Mouse (Mus musculus) retina, embryonic 14.5 days (tissue): Measurements from ENCODE around the gene LTO1.
"Not testable (repeated sequence)": the region's sequence is repeated elsewhere in the genome, so short reads cannot be mapped to it uniquely, and the experiment has no call there.

Source experiments
- DNase-seq: peaks from one replicate; pipeline ENCODE4 v3.0.0-alpha.2; 2015; ENCODE audit warnings: low spot score

LTO1 gene

GRCm38 (mm10) chr7:144914948-144915750, at the start of gene LTO1:
LTO1 (plus strand) TSS chr7:144915100.
- DNase-seq, result peak; percentile 95

DNA sequence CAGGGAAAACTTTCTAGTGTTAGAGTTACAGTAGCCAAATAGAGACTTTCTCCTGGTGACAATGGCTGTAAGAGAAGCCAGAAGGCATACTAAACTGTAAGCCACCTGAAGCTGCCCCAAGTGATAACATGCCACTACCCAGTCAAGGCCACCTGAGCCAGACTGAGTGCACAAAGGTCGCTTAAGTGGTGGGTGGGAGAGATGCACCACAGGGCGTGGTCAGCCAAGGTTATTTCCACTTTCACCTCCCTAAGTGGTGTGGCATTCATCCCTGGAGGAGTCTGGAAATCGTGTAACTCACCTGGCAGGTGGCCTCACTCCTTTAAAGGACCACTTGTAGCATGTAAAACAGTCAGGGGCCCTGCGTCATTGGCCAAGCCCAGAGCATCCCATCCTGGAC, 47.7 kb upstream of the LTO1 start:
- no peak for DNase-seq

GRCm38 (mm10) chr7:144867602-144868001, 47.3 kb upstream of the LTO1 start:
- DNase-seq, result no peak

GRCm38 (mm10) chr7:144872420-144872819, 42.5 kb upstream of the LTO1 start:
- DNase-seq, result no peak

- no peak for DNase-seq
Observed at GRCm38 (mm10) chr7:144873160-144873559, 41.7 kb upstream of the LTO1 start.

GRCm38 (mm10) chr7:144874226-144874625, 40.7 kb upstream of the LTO1 start:
- no peak for DNase-seq

- DNase-seq, result no peak
Observed at GRCm38 (mm10) chr7:144878401-144878800, 36.5 kb upstream of the LTO1 start.

DNA sequence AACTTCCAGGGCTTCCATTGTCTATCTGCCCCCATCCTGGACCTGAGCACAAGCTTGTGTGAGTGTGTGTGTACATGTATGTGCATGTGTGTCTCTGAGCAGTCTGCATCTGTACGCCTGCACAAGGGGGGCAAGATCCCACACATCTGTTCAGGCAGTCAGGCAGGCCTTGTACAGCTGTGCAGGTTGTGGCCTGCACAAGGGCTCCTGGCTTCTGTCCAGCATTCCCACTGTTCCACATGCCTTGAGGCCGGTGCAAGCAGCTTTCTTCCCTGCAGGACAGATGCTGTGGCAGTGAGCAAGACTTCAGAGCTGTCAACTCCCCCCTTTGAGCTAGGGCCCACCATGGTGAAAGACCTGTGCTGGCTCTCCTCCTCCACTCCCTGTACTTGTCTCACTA, 31.8 kb upstream of the LTO1 start:
- DNase-seq, result no peak

DNA sequence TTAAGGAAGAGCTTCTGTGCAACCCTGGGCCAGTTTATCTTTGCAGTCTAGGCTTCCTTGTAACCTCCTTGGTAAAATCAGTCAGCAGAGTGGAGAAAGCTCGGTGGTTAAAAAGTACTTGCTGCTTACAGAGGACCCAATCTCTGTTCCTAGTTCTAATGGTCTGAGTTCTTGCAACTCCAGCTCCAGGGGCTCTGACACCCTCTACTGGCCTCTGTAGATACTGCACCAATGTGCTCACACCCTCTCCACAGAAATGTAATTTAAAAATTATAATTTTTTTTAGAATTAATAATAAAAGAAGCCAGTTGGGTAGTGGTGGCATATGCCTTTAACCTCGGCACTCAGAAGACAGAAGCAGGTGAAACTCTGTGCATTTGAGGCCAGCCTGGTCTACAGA, 27.2 kb upstream of the LTO1 start:
- no peak for DNase-seq

DNA sequence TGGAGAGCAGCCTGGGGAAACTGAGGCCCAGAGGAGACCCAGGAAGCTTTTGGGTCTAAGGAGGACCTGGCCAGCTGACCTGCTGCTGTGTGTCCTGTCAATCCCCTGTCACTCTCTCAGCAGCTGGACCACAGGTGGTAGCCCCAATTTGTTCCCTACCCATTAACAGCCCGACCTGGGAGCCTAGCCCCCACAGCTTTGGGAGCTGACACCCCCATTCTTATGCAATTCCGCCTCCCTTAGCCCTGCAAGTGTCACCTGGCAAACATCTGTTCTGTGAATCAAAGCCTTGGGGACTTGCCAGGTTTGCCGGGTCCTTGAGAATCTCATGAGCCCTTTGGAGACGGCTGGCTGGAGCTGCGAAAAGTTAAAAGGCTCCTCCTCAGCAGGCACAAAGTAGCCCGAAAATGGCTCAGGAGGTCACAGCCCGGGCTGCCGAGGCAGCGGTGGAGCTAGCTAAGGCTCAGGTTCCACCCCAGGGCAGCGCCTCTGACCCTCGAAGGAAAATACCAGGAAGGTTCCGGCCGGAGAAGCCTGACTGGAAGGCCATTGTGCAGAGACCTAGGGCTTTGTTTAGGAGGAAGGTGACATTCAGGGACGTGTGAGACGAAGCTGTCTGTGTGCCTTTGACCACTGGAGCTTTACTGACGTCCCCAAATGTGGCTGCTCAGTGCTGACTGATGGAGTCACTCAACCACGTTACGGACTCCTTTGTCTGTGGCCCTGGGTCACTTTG, 26.2 kb upstream of the LTO1 start:
- no peak for DNase-seq

GRCm38 (mm10) chr7:144890661-144891060, 24.2 kb upstream of the LTO1 start:
- not testable (repeated sequence) for DNase-seq

DNA sequence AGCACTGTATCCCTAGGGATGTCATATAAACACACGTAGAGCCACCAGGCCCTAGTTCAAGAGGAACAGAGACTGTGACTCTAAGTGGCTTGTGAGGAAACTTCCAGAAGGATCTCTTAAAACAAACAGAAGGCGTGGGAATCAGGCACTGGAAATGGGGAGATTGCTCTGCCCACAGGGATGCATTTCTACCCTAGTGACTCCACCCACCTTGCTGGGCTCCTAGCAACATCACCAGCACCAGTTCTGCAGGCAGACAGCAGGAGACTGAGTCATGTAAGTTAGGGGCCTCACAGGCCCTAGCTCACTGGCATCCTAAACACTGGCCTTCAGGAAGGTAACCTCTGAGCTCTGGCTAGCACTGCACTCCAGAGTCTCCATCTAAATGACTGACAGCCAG, 23.0 kb upstream of the LTO1 start:
- DNase-seq, result no peak

- DNase-seq, result peak; percentile 61
Observed at GRCm38 (mm10) chr7:144892322-144892721, 22.6 kb upstream of the LTO1 start.

- DNase-seq, result peak; percentile 86
Observed at GRCm38 (mm10) chr7:144894191-144894590, 20.7 kb upstream of the LTO1 start.

GRCm38 (mm10) chr7:144894706-144895105, 20.2 kb upstream of the LTO1 start:
- DNase-seq, result peak; percentile 72

- DNase-seq, result peak; percentile 90
Observed at GRCm38 (mm10) chr7:144895305-144896111, 19.4 kb upstream of the LTO1 start.

DNA sequence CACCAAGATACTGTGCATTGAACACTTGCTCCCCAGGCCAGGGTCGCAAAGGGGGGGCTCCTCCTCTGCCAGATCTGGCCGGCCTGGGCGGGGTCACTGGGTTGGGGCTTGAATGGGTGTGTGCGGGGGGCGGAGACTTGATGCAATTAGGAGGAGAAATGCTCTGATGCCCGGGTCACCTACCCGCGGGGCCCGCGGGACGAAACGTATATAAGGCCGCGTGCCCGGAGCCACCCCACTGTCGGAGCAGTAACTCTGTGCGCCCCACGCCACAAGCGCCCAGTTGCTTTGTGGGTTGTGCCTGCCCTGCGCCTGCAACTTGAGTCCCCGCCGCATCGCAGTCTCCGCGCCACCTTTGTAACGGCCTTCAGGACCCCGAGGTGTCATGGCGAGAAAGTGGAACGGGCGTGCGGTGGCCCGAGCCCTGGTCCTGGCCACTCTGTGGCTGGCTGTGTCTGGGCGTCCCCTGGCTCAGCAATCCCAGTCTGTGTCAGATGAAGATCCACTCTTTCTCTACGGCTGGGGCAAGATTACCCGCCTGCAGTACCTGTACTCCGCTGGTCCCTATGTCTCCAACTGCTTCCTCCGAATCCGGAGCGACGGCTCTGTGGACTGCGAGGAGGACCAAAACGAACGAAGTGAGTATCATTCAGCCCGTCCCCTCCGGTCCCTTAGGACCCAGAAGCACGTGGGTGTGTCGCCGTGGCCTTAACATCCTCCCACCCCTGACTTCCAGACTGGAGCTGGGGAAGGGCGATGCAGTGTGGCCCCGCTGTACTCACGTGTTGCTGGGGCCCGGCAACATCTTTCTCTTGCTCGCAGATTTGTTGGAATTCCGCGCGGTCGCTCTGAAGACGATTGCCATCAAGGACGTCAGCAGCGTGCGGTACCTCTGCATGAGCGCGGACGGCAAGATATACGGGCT, 18.3 kb upstream of the LTO1 start, which contains the start of gene Fgf15:
Fgf15 (plus strand) TSS at position 238 of the 925 bp plus-strand sequence.
- DNase-seq, result peak; percentile 88

DNA sequence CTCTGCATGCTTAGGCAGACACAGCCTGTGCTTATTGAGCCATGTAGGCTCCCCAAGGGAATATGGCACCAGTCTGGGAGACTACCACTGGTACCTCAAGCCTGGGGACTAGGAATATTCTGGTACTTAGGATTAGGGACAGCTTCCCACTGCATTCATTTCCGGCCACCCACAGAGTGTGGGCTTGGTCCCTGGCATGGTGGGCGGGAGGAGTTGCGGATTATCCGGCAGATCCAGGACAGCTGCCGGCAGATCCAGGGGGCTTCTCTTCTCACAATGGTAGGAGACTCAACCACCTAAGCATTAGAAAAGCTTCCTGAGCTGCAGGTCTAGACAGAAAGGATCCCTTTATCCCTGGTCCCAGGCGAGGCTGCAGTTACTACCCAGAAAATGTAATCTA, 16.4 kb upstream of the LTO1 start:
- DNase-seq, result no peak

- DNase-seq, result not testable (repeated sequence)
Observed at GRCm38 (mm10) chr7:144905514-144905913, 9.4 kb upstream of the LTO1 start.

DNA sequence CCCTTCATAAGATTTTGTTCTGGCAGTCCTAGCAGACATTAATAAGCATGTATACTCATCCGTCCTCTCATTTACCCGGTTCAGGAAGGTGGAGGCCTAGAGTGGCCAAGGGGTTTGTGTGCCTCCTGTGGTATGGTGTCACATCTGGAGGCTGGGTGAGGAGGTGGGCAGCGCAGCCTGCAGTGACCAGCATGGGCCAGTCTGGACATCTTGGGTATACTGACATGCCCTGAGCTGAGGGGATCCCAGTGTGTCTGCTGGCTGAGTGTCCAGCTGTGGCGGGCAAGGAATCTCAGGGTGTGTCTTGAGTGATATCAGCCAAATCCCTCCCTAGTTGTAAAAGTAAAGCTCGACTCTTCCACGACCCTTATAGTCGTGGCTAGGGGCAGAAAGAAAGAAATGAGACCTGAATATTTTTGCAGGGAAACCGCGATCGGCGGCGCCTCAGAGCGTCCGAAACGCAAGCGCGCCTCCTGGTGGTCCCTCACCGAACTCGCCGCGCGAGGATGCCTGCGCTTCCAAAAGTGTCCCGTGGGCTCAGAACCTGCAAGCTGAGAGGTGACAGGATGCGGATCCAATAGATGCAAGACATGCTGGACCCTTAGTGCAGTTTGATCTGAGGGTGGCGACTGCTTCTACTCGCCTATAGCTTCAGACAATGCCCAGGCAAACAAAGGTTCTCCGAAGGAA, 8.0 kb upstream of the LTO1 start:
- DNase-seq, result peak; percentile 85

DNA sequence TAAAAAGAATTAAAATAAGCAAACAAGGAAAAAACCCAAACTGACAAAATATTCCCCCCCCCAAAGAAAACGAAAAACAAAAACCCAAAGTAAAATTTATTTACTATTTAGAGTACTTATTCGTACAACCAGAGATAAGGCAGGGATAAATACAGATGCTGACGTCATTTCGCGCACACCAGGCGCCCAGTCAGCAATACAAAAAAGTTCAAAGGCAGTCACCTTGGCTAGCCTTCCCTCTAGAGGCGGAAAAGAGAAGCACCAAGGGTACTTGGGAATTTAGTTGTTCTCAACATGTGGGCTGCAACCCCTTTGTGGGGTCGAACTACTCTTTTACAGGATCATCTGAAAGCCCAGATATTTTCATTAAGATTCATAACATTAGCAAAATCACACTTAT, 7.1 kb upstream of the LTO1 start:
- DNase-seq, result peak; percentile 59
